Mouse (Mus musculus) kidney, embryonic 15.5 days (tissue): ENCODE data around the gene A930009A15Rik. TPM values are rescaled to one million over a fixed set of nuclear protein-coding genes. Genes with fewer than 3 reads are reported as not detected.

Source experiments
- ATAC-seq: fragments of 200-750 bp; cut with Nextera tagmentation; replicated peaks from 2 replicates; pipeline ENCODE4 v1.8.0; 2017; ENCODE audit warnings: moderate TSS enrichment; ENCODE audit not compliant: low FRiP score
- H3K27ac ChIP-seq: fragments of 300-500 bp; sonication (generic); 2 replicates; pipeline ENCODE4 v1.5.1; 2015; ENCODE audit warnings: mild to moderate bottlenecking, inconsistent platforms
- H3K27me3 ChIP-seq: fragments of 300-500 bp; sonication (generic); 2 replicates; pipeline ENCODE4 v1.6.1; 2015; ENCODE audit warnings: inconsistent platforms
- H3K36me3 ChIP-seq: fragments of 300-500 bp; sonication (generic); 2 replicates; pipeline ENCODE4 v1.6.1; 2015; ENCODE audit warnings: inconsistent platforms
- H3K4me1 ChIP-seq: fragments of 300-500 bp; sonication (generic); 2 replicates; pipeline ENCODE4 v1.6.1; 2015; ENCODE audit warnings: inconsistent platforms
- H3K4me2 ChIP-seq: fragments of 300-500 bp; sonication (generic); 2 replicates; pipeline ENCODE4 v1.6.1; 2015; ENCODE audit warnings: moderate library complexity, mild to moderate bottlenecking, inconsistent platforms
- H3K4me3 ChIP-seq: fragments of 300-500 bp; sonication (generic); replicated peaks from 2 replicates; pipeline ENCODE4 v1.5.1; 2015; ENCODE audit warnings: mild to moderate bottlenecking, inconsistent platforms
- H3K9ac ChIP-seq: fragments of 300-500 bp; sonication (generic); 2 replicates; pipeline ENCODE4 v1.6.1; 2015; ENCODE audit warnings: mild to moderate bottlenecking, inconsistent platforms
- H3K9me3 ChIP-seq: fragments of 300-500 bp; sonication (generic); replicated peaks from 2 replicates; pipeline ENCODE4 v1.6.1; 2016; ENCODE audit warnings: inconsistent platforms
- WGBS: fragments of 180-500 bp; shearing (Covaris S2); methylation state at CpG from one replicate; pipeline ENCODE4 v1.1.7; 2015; ENCODE audit warnings: mixed read lengths; 5-methylcytosine and 5-hydroxymethylcytosine counted together
- polyA plus RNA-seq: library from polyadenylated mRNA; unstranded; fragments of >200 nt; fragmentation: Nextera tagmentation; extraction: Ambion mirVana; gene quantifications from 2 replicates; pipeline ENCODE4 v1.2.1, GENCODE M21; 2015

Gene A930009A15Rik
- polyA plus RNA-seq, 1 experiment from 2014 or later, result 0.21 TPM

GRCm38 (mm10) chr10:115584656-115585055 is 14.9 kb downstream of the A930009A15Rik start:
- peaks cover 38% of the 10 kb centered on the region for H3K4me1 ChIP-seq
- peak overlapping the region; percentile 59; the same call in 1 of the 2 replicates for H3K4me3 ChIP-seq
- H3K9ac ChIP-seq, result no peak overlapping the region
- ATAC-seq, result no peak
- peak overlapping the region; percentile 97 for H3K4me2 ChIP-seq
- WGBS, result 30% methylated on average over 12 of the region's 14 CpGs
- no peaks in the 10 kb centered on the region for H3K36me3 ChIP-seq
- no peak overlapping the region for H3K27ac ChIP-seq
- peaks cover 57% of the 10 kb centered on the region for H3K27me3 ChIP-seq
- no peaks in the 10 kb centered on the region for H3K9me3 ChIP-seq

DNA sequence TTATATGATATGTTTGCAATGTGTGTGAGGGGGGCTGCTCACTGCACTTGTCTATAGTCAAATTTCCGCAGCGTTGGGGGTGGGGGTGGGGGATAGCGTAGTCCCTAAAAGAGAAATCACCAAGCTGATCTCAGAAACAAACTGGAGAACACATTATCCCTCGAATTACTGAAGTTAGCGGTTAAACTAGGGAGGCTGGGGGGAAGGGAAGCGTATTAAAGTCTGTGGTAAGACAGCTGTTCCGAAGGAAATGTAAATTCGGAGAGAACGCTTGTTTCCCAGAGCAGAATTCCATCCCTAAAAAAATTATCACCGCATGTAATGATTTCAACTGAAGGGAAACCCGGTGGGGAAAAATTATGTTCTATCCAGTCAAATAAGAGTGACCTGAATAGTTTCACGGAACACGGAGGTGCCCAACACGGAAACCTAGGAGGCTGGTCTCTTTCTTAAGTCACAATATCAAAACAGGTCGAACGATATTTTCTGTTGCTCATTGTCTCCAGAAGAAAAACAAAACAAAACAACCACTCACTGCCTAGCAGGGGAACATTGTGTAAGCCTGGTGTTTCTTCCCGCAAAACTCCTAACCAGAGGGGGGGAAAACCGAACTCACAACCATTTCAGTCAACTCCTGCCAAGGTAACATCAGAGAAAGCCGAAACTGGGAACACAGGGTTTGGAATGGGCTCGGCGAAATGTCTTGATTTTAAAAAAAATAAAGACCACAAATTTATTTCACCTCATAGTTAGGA is 15.9 kb downstream of the A930009A15Rik start:
- H3K4me2 ChIP-seq, result peak overlapping the region; percentile 97
- no peaks in the 10 kb centered on the region for H3K36me3 ChIP-seq
- no peak for ATAC-seq
- peaks cover 37% of the 10 kb centered on the region for H3K4me1 ChIP-seq
- H3K4me3 ChIP-seq, result peak overlapping the region; percentile 59
- no peaks in the 10 kb centered on the region for H3K9me3 ChIP-seq
- no peak overlapping the region for H3K9ac ChIP-seq
- H3K27ac ChIP-seq, result peak overlapping the region; percentile 30; the same call in 1 of the 2 replicates
- under 1% methylated on average over 21 of the region's 21 CpGs for WGBS
- peaks cover 57% of the 10 kb centered on the region for H3K27me3 ChIP-seq

GRCm38 (mm10) chr10:115586246-115587231 is 16.8 kb downstream of the A930009A15Rik start:
- under 1% methylated on average over 41 of the region's 41 CpGs for WGBS
- H3K36me3 ChIP-seq, result no peaks in the 10 kb centered on the region
- peaks cover 37% of the 10 kb centered on the region for H3K4me1 ChIP-seq
- H3K27me3 ChIP-seq, result peaks cover 57% of the 10 kb centered on the region
- peak overlapping the region; percentile 27; the same call in 1 of the 2 replicates for H3K9ac ChIP-seq
- H3K9me3 ChIP-seq, result no peaks in the 10 kb centered on the region
- ATAC-seq, result peak; percentile 87
- H3K4me2 ChIP-seq, result peak overlapping the region; percentile 97
- H3K27ac ChIP-seq, result peak overlapping the region; percentile 70; the same call in 1 of the 2 replicates
- H3K4me3 ChIP-seq, result peak overlapping the region; percentile 59

DNA sequence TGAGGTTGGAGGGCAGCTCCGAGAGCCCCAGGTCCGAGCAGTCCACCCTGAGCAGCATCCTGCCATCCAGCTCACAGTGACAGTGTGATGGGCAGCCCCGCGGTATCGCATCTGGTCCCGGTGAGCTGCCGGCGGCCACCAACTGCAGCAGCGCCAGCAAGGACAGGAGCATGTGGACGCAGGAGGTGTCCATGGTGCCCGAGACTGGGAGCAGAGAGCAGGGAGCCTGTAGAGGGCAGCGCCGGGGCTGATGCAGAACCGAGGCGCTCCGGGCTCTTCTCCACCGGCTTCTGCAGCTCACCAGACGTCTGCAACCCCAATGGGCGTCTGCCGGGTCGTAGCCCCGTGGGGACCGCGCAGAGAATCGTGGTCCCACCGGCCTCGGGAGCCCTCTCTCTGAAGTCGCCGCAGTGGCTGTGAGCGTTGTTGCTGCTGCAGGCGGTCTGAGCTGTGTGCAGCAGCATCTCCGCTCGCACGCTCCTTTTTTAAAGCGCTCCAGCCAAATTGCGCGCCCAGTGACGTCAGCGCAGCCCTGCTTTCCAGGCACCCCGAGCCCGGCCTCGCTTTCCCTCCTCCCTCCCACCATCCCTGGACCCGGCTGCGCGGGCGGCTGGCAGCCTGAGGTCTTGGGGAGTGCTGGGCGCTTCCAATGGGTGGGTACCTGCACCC is 17.6 kb downstream of the A930009A15Rik start, which contains the start of gene Lgr5:
Gene Lgr5, minus strand, starts transcription at position 480 of the 669 bp plus-strand sequence.
- peak; percentile 92 for ATAC-seq
- under 1% methylated on average over 47 of the region's 47 CpGs for WGBS
- H3K4me1 ChIP-seq, result peaks cover 37% of the 10 kb centered on the region
- peak within 1 kb of the TSS; percentile 97 for H3K4me2 ChIP-seq
- H3K4me3 ChIP-seq, result peak within 1 kb of the TSS; percentile 59
- peaks cover 57% of the 10 kb centered on the region for H3K27me3 ChIP-seq
- no peaks in the 10 kb centered on the region for H3K9me3 ChIP-seq
- peak within 1 kb of the TSS; percentile 70; the same call in 1 of the 2 replicates for H3K27ac ChIP-seq
- peak within 1 kb of the TSS; percentile 27 for H3K9ac ChIP-seq
- H3K36me3 ChIP-seq, result no peaks in the 10 kb centered on the region

DNA sequence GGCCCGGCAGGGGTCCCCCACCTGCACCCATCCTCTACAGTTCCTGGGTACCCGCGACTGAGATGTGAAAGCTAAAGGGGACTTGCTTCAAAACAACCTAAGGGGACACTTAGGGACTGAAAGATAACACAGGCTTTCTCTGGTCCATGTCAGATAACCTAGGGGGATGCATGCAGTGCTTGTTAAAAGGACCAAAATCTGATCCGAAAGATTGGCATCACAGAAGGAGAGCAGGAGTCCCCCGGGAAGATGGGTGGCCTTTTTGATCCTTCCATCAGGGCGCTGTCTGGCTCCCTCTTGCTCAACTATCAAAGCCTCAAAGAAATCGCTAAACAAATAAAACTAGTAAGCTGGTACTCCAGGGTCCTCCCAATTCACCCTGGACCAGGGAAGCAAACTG is 18.2 kb downstream of the A930009A15Rik start:
- H3K27ac ChIP-seq, result 0 out of 2 replicates have a peak overlapping the region, but pooled peaks have one; percentile 70
- H3K36me3 ChIP-seq, result no peaks in the 10 kb centered on the region
- H3K27me3 ChIP-seq, result peaks cover 57% of the 10 kb centered on the region
- peaks cover 37% of the 10 kb centered on the region for H3K4me1 ChIP-seq
- peak overlapping the region; percentile 27 for H3K9ac ChIP-seq
- H3K9me3 ChIP-seq, result no peaks in the 10 kb centered on the region
- ATAC-seq, result no peak
- peak overlapping the region; percentile 59 for H3K4me3 ChIP-seq
- 0% methylated on average over 7 of the region's 7 CpGs for WGBS
- H3K4me2 ChIP-seq, result peak overlapping the region; percentile 97

DNA sequence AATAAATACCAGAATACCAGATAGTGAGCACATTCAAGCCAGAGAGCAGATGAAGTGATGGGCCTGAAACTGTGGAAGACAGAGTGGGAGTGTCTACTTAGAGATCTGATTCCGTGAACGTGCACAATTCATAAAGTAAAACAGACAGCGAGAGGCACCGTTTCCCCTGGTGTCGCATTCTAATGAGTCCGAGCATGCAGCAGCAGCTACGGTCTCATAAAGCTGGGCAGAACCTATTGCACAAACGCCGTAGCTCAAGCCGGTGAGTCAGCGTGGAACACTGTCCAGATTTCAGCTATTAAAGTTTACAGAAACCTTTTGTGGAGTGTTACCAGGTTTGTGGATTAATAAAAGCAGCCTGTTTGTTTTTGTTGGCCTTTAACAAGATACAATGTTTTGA is 23.4 kb downstream of the A930009A15Rik start:
- no peak overlapping the region for H3K9ac ChIP-seq
- peak overlapping the region; percentile 24; the same call in 1 of the 2 replicates for H3K4me2 ChIP-seq
- H3K4me3 ChIP-seq, result no peak overlapping the region
- 34% methylated on average over 11 of the region's 11 CpGs for WGBS
- H3K27me3 ChIP-seq, result peaks cover 13% of the 10 kb centered on the region
- H3K4me1 ChIP-seq, result peaks cover under 1% of the 10 kb centered on the region; the same call in 1 of the 2 replicates
- no peaks in the 10 kb centered on the region for H3K36me3 ChIP-seq
- no peak overlapping the region for H3K27ac ChIP-seq
- ATAC-seq, result no peak
- no peaks in the 10 kb centered on the region for H3K9me3 ChIP-seq

DNA sequence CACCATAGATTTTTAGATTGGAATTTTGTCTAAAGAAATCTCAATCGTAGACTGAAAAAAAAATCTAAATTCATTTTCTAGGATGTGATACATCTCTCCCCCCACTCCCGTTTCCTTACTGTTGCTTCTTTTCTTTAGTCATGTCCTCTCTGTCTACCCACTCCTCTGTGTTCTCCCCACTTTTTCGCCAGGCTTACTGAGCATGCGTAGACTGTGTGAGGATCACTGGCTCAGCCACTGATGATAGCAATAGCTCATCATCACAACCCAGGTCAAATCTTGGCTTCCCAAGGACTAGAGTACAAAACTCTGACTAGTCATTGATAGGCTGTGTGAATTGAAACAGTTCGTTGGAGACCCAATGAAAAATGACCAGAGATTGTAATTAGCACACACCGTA is 23.9 kb downstream of the A930009A15Rik start:
- no peaks in the 10 kb centered on the region for H3K36me3 ChIP-seq
- H3K4me1 ChIP-seq, result no peaks in the 10 kb centered on the region
- WGBS, result 87% methylated on average over 6 of the region's 6 CpGs
- H3K9me3 ChIP-seq, result no peaks in the 10 kb centered on the region
- H3K4me3 ChIP-seq, result no peak overlapping the region
- H3K4me2 ChIP-seq, result no peak overlapping the region
- no peak overlapping the region for H3K27ac ChIP-seq
- no peak overlapping the region for H3K9ac ChIP-seq
- no peak for ATAC-seq
- H3K27me3 ChIP-seq, result peaks cover 9% of the 10 kb centered on the region; the same call in 1 of the 2 replicates

- no peaks in the 10 kb centered on the region for H3K4me1 ChIP-seq
- ATAC-seq, result no peak
- no peak overlapping the region for H3K4me3 ChIP-seq
- no peak overlapping the region for H3K4me2 ChIP-seq
- no peaks in the 10 kb centered on the region for H3K36me3 ChIP-seq
- no peak overlapping the region for H3K9ac ChIP-seq
- H3K27ac ChIP-seq, result no peak overlapping the region
- 96% methylated on average over 1 of the region's 1 CpGs for WGBS
- no peaks in the 10 kb centered on the region for H3K27me3 ChIP-seq
- H3K9me3 ChIP-seq, result no peaks in the 10 kb centered on the region
These were observed 26.0 kb downstream of the A930009A15Rik start for GRCm38 (mm10) chr10:115595748-115596147.

GRCm38 (mm10) chr10:115617456-115618287 is 47.9 kb downstream of the A930009A15Rik start:
- H3K9me3 ChIP-seq, result no peaks in the 10 kb centered on the region
- H3K27ac ChIP-seq, result no peak overlapping the region
- peaks cover 9% of the 10 kb centered on the region; the same call in 1 of the 2 replicates for H3K4me1 ChIP-seq
- H3K4me2 ChIP-seq, result peak overlapping the region; percentile 51
- H3K9ac ChIP-seq, result no peak overlapping the region
- peaks cover 9% of the 10 kb centered on the region; the same call in 1 of the 2 replicates for H3K27me3 ChIP-seq
- WGBS, result 13% methylated on average over 14 of the region's 15 CpGs
- 0 out of 2 replicates have a peak, but pooled peaks have one; percentile 70 for ATAC-seq
- H3K36me3 ChIP-seq, result no peaks in the 10 kb centered on the region
- peak overlapping the region; percentile 19 for H3K4me3 ChIP-seq

- H3K9me3 ChIP-seq, result no peaks in the 10 kb centered on the region
- no peak for ATAC-seq
- peak overlapping the region; percentile 19 for H3K4me3 ChIP-seq
- H3K27ac ChIP-seq, result no peak overlapping the region
- no peak overlapping the region for H3K9ac ChIP-seq
- H3K27me3 ChIP-seq, result peaks cover 9% of the 10 kb centered on the region; the same call in 1 of the 2 replicates
- peaks cover 9% of the 10 kb centered on the region; the same call in 1 of the 2 replicates for H3K4me1 ChIP-seq
- H3K36me3 ChIP-seq, result no peaks in the 10 kb centered on the region
- WGBS, result 29% methylated on average over 15 of the region's 15 CpGs
- peak overlapping the region; percentile 51 for H3K4me2 ChIP-seq
These were observed 48.6 kb downstream of the A930009A15Rik start for GRCm38 (mm10) chr10:115618288-115618856.
